Mouse (Mus musculus) ES-Bruce4 (cell line): ENCODE results near the gene Fam228a. TPM values are rescaled to one million over a fixed set of nuclear protein-coding genes. Genes with fewer than 3 reads are reported as not detected.

Source experiments
- H3K27ac ChIP-seq: 2 replicates; pipeline ENCODE4 v1.5.1; 2012; ENCODE audit warnings: low read length, inconsistent platforms; ENCODE audit not compliant: insufficient read depth
- H3K27me3 ChIP-seq: 2 replicates; pipeline ENCODE4 v1.6.1; 2012; ENCODE audit warnings: mild to moderate bottlenecking, low read length, inconsistent platforms; ENCODE audit not compliant: control insufficient read depth, poor library complexity, insufficient read depth, severe bottlenecking
- H3K36me3 ChIP-seq: 2 replicates; pipeline ENCODE4 v1.6.1; 2012; ENCODE audit warnings: inconsistent platforms, mild to moderate bottlenecking, low read length, moderate library complexity; ENCODE audit not compliant: control insufficient read depth, poor library complexity, insufficient read depth, severe bottlenecking
- H3K4me1 ChIP-seq: one replicate; pipeline ENCODE4 v1.8.1; 2011; ENCODE audit warnings: low read length; ENCODE audit not compliant: control insufficient read depth, insufficient read depth
- H3K4me3 ChIP-seq: 2 replicates; pipeline ENCODE4 v1.5.1; 2011; ENCODE audit warnings: low read depth, mild to moderate bottlenecking, low read length
- H3K9ac ChIP-seq: 2 replicates; pipeline ENCODE4 v1.6.1; 2012; ENCODE audit warnings: low read depth, mild to moderate bottlenecking, inconsistent platforms; ENCODE audit not compliant: poor library complexity, severe bottlenecking
- H3K9me3 ChIP-seq: replicated peaks from 2 replicates; pipeline ENCODE4 v1.6.1; 2012; ENCODE audit warnings: mild to moderate bottlenecking, low read length, inconsistent platforms; ENCODE audit not compliant: control insufficient read depth, poor library complexity, insufficient read depth, severe bottlenecking
- CTCF ChIP-seq: IDR thresholded peaks from one replicate; pipeline ENCODE4 v1.8.1; 2011; ENCODE audit warnings: low read depth, low read length
- EP300 ChIP-seq: IDR thresholded peaks from 2 replicates; pipeline ENCODE4 v1.6.1; 2011; ENCODE audit warnings: low read depth, low read length; ENCODE audit not compliant: insufficient read depth
- POLR2A ChIP-seq: IDR thresholded peaks from one replicate; pipeline ENCODE4 v1.8.1; 2011; ENCODE audit warnings: low read length; ENCODE audit not compliant: insufficient read depth
- polyA plus RNA-seq: library from polyadenylated mRNA; stranded (reverse); fragments of >200 nt; gene quantifications from 2 replicates; pipeline ENCODE4 v1.2.4, GENCODE M21; 2011; ENCODE audit warnings: low read depth; ENCODE audit not compliant: missing spikeins, insufficient read depth, insufficient read length

The Fam228a gene
- polyA plus RNA-seq, 1 experiment = 1.3 TPM

GRCm38 (mm10) chr12:4694534-4694933 is 43.7 kb downstream of the Fam228a start:
- Histone ChIP-seq H3K27ac (no peak overlapping the region), H3K9me3 (no peaks in the 10 kb centered on the region), H3K27me3 (no peaks in the 10 kb centered on the region), H3K36me3 (no peaks in the 10 kb centered on the region), H3K9ac (no peak overlapping the region), H3K4me3 (no peak overlapping the region), H3K4me1 (no peaks in the 10 kb centered on the region)
- TF ChIP-seq EP300 (no peak), POLR2A (no peak), CTCF (no peak)

GRCm38 (mm10) chr12:4691193-4691592 is 47.0 kb downstream of the Fam228a start:
- Histone ChIP-seq H3K9ac (no peak overlapping the region), H3K9me3 (no peaks in the 10 kb centered on the region), H3K4me1 (no peaks in the 10 kb centered on the region), H3K4me3 (no peak overlapping the region), H3K36me3 (no peaks in the 10 kb centered on the region), H3K27ac (no peak overlapping the region), H3K27me3 (no peaks in the 10 kb centered on the region)
- TF ChIP-seq EP300 (no peak), CTCF (no peak), POLR2A (no peak)

GRCm38 (mm10) chr12:4689341-4689740 is 48.9 kb downstream of the Fam228a start:
- H3K36me3 ChIP-seq = no peaks in the 10 kb centered on the region
- TF ChIP-seq CTCF (no peak), EP300 (no peak), POLR2A (no peak)
- H3K9me3 ChIP-seq = no peaks in the 10 kb centered on the region
- no peaks in the 10 kb centered on the region for H3K4me1 ChIP-seq
- no peak overlapping the region for H3K9ac ChIP-seq
- H3K27ac ChIP-seq = no peak overlapping the region
- H3K27me3 ChIP-seq = no peaks in the 10 kb centered on the region
- H3K4me3 ChIP-seq = no peak overlapping the region

- Histone ChIP-seq H3K9me3 (no peaks in the 10 kb centered on the region), H3K4me3 (no peak overlapping the region), H3K9ac (no peak overlapping the region), H3K27me3 (no peaks in the 10 kb centered on the region), H3K4me1 (no peaks in the 10 kb centered on the region), H3K27ac (no peak overlapping the region), H3K36me3 (no peaks in the 10 kb centered on the region)
- TF ChIP-seq EP300 = no peak
- no peak for TF ChIP-seq POLR2A
- TF ChIP-seq CTCF = no peak
Measured at GRCm38 (mm10) chr12:4688386-4688785, 49.8 kb downstream of the Fam228a start.

GRCm38 (mm10) chr12:4685441-4685840 is 52.8 kb downstream of the Fam228a start:
- Histone ChIP-seq H3K9me3 (no peaks in the 10 kb centered on the region), H3K9ac (no peak overlapping the region), H3K4me1 (no peaks in the 10 kb centered on the region), H3K36me3 (no peaks in the 10 kb centered on the region), H3K27ac (no peak overlapping the region), H3K27me3 (no peaks in the 10 kb centered on the region), H3K4me3 (no peak overlapping the region)
- TF ChIP-seq EP300 (no peak), CTCF (no peak), POLR2A (no peak)

GRCm38 (mm10) chr12:4679971-4680370 is 58.3 kb downstream of the Fam228a start:
- Histone ChIP-seq H3K27ac (no peak overlapping the region), H3K9ac (no peak overlapping the region), H3K36me3 (no peaks in the 10 kb centered on the region; the same call in 1 of the 2 replicates), H3K4me3 (no peak overlapping the region), H3K4me1 (no peaks in the 10 kb centered on the region), H3K9me3 (no peaks in the 10 kb centered on the region), H3K27me3 (no peaks in the 10 kb centered on the region)
- TF ChIP-seq CTCF = no peak
- TF ChIP-seq POLR2A = no peak
- no peak for TF ChIP-seq EP300

- no peak for TF ChIP-seq POLR2A
Measured at GRCm38 (mm10) chr12:4676336-4676735, 61.9 kb downstream of the Fam228a start.

More at GRCm38 (mm10) chr12:4676336-4676735, 61.9 kb downstream of the Fam228a start:
- no peaks in the 10 kb centered on the region for H3K27me3 ChIP-seq
- H3K9me3 ChIP-seq = no peaks in the 10 kb centered on the region
- H3K27ac ChIP-seq = no peak overlapping the region
- no peaks in the 10 kb centered on the region for H3K4me1 ChIP-seq
- no peak overlapping the region for H3K4me3 ChIP-seq
- H3K36me3 ChIP-seq = peaks cover 4% of the 10 kb centered on the region
- no peak overlapping the region for H3K9ac ChIP-seq
